Mouse (Mus musculus): ENCODE results near the gene Rnf26.

Gene Rnf26

GRCm38 (mm10) chr9:44109360-44110095, 3.8 kb downstream of the Rnf26 start:
- H3K27me3 ChIP-seq (ENCODE audit: control insufficient read depth, insufficient read depth, low read length, poor library complexity, severe bottlenecking), result no peaks in the 10 kb centered on the region
- no peaks in the 10 kb centered on the region for H3K36me3 ChIP-seq (ENCODE audit: control insufficient read depth, insufficient read depth, low read length, poor library complexity, severe bottlenecking)
- peak; percentile 81 for DNase-seq (ENCODE audit: low read depth, low spot score)

- H3K36me3 ChIP-seq (ENCODE audit: control insufficient read depth, insufficient read depth, low read length, poor library complexity, severe bottlenecking), result no peaks in the 10 kb centered on the region
- no peaks in the 10 kb centered on the region for H3K27me3 ChIP-seq (ENCODE audit: control insufficient read depth, insufficient read depth, low read length, poor library complexity, severe bottlenecking)
- DNase-seq (ENCODE audit: low read depth, low spot score), result no peak
Observed at GRCm38 (mm10) chr9:44108269-44109055, 4.9 kb downstream of the Rnf26 start.

- Histone ChIP-seq H3K27me3 (ENCODE audit: control insufficient read depth, insufficient read depth, low read length, poor library complexity, severe bottlenecking) (no peaks in the 10 kb centered on the region), H3K36me3 (ENCODE audit: control insufficient read depth, insufficient read depth, low read length, poor library complexity, severe bottlenecking) (no peaks in the 10 kb centered on the region)
- DNase-seq (ENCODE audit: low read depth, low spot score), result no peak
Observed at GRCm38 (mm10) chr9:44107557-44108179, 5.6 kb downstream of the Rnf26 start.

- H3K27me3 ChIP-seq (ENCODE audit: control insufficient read depth, insufficient read depth, low read length, poor library complexity, severe bottlenecking), result no peaks in the 10 kb centered on the region
- H3K36me3 ChIP-seq (ENCODE audit: control insufficient read depth, insufficient read depth, low read length, poor library complexity, severe bottlenecking), result no peaks in the 10 kb centered on the region
- no peak for DNase-seq (ENCODE audit: low read depth, low spot score)
Observed at GRCm38 (mm10) chr9:44107110-44107509, 6.2 kb downstream of the Rnf26 start, which contains the start of gene C1qtnf5. Gene C1qtnf5, plus strand, starts transcription at chr9:44107245.

- no peak for DNase-seq (ENCODE audit: low read depth, low spot score)
- Histone ChIP-seq H3K27me3 (ENCODE audit: control insufficient read depth, insufficient read depth, low read length, poor library complexity, severe bottlenecking) (no peaks in the 10 kb centered on the region), H3K36me3 (ENCODE audit: control insufficient read depth, insufficient read depth, low read length, poor library complexity, severe bottlenecking) (no peaks in the 10 kb centered on the region)
Observed at GRCm38 (mm10) chr9:44106596-44106995, 6.7 kb downstream of the Rnf26 start.

GRCm38 (mm10) chr9:44106182-44106581, 7.1 kb downstream of the Rnf26 start:
- Histone ChIP-seq H3K27me3 (ENCODE audit: control insufficient read depth, insufficient read depth, low read length, poor library complexity, severe bottlenecking) (no peaks in the 10 kb centered on the region), H3K36me3 (ENCODE audit: control insufficient read depth, insufficient read depth, low read length, poor library complexity, severe bottlenecking) (no peaks in the 10 kb centered on the region)
- DNase-seq (ENCODE audit: low read depth, low spot score), result no peak

GRCm38 (mm10) chr9:44105781-44106180, 7.5 kb downstream of the Rnf26 start:
- H3K27me3 ChIP-seq (ENCODE audit: control insufficient read depth, insufficient read depth, low read length, poor library complexity, severe bottlenecking), result no peaks in the 10 kb centered on the region
- no peak for DNase-seq (ENCODE audit: low read depth, low spot score)

GRCm38 (mm10) chr9:44104881-44105280, 8.4 kb downstream of the Rnf26 start:
- DNase-seq (ENCODE audit: low read depth, low spot score), result no peak
- no peaks in the 10 kb centered on the region for H3K27me3 ChIP-seq (ENCODE audit: control insufficient read depth, insufficient read depth, low read length, poor library complexity, severe bottlenecking)
- H3K36me3 ChIP-seq (ENCODE audit: control insufficient read depth, insufficient read depth, low read length, poor library complexity, severe bottlenecking), result no peaks in the 10 kb centered on the region

More at GRCm38 (mm10) chr9:44105781-44106180, 7.5 kb downstream of the Rnf26 start:
- no peaks in the 10 kb centered on the region for H3K36me3 ChIP-seq (ENCODE audit: control insufficient read depth, insufficient read depth, low read length, poor library complexity, severe bottlenecking)

- no peaks in the 10 kb centered on the region for H3K36me3 ChIP-seq (ENCODE audit: control insufficient read depth, insufficient read depth, low read length, poor library complexity, severe bottlenecking)
- DNase-seq (ENCODE audit: low read depth, low spot score), result no peak
- no peaks in the 10 kb centered on the region for H3K27me3 ChIP-seq (ENCODE audit: control insufficient read depth, insufficient read depth, low read length, poor library complexity, severe bottlenecking)
Observed at GRCm38 (mm10) chr9:44101490-44101889, 11.8 kb downstream of the Rnf26 start, which contains the start of gene Mfrp. Gene Mfrp, plus strand, starts transcription at chr9:44101729.

- no peak for DNase-seq (ENCODE audit: low read depth, low spot score)
- Histone ChIP-seq H3K36me3 (ENCODE audit: control insufficient read depth, insufficient read depth, low read length, poor library complexity, severe bottlenecking) (no peaks in the 10 kb centered on the region), H3K27me3 (ENCODE audit: control insufficient read depth, insufficient read depth, low read length, poor library complexity, severe bottlenecking) (no peaks in the 10 kb centered on the region)
Observed at GRCm38 (mm10) chr9:44096536-44096935, 16.8 kb downstream of the Rnf26 start.

- no peaks in the 10 kb centered on the region for H3K36me3 ChIP-seq (ENCODE audit: control insufficient read depth, insufficient read depth, low read length, poor library complexity, severe bottlenecking)
- DNase-seq (ENCODE audit: low read depth, low spot score), result no peak
Observed at GRCm38 (mm10) chr9:44095781-44096180, 17.5 kb downstream of the Rnf26 start.

GRCm38 (mm10) chr9:44094737-44095136, 18.6 kb downstream of the Rnf26 start:
- Histone ChIP-seq H3K36me3 (ENCODE audit: control insufficient read depth, insufficient read depth, low read length, poor library complexity, severe bottlenecking) (no peaks in the 10 kb centered on the region), H3K27me3 (ENCODE audit: control insufficient read depth, insufficient read depth, low read length, poor library complexity, severe bottlenecking) (no peaks in the 10 kb centered on the region)
- no peak for DNase-seq (ENCODE audit: low read depth, low spot score)

More at GRCm38 (mm10) chr9:44095781-44096180, 17.5 kb downstream of the Rnf26 start:
- H3K27me3 ChIP-seq (ENCODE audit: control insufficient read depth, insufficient read depth, low read length, poor library complexity, severe bottlenecking), result no peaks in the 10 kb centered on the region

GRCm38 (mm10) chr9:44093612-44094503, 19.5 kb downstream of the Rnf26 start:
- no peaks in the 10 kb centered on the region for H3K36me3 ChIP-seq (ENCODE audit: control insufficient read depth, insufficient read depth, low read length, poor library complexity, severe bottlenecking)
- H3K27me3 ChIP-seq (ENCODE audit: control insufficient read depth, insufficient read depth, low read length, poor library complexity, severe bottlenecking), result no peaks in the 10 kb centered on the region
- peak; percentile 84 for DNase-seq (ENCODE audit: low read depth, low spot score)

All from splenic B cell, adult 2 months (primary cell).